Mouse (Mus musculus): ENCODE results near the gene Pomt1.

The Pomt1 gene

DNA sequence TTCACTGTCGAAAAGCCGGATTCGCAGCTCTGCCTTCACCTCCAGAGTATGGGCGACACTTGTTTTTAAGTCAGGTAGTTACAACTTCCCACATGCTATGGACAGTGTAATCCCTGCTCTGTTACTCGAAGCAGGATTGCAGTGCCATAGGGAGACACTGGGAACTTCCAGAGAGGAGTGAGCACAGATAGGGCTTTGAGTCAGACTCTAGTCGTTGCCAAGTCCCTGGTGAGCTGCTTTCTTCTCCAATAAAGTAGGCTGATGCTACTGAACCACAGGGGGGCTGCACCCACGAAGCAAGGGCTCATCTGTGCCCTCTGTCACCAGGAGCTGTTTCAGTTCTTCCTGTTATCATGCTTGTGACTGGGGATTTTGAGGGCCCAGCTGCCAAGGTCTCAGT, 14.8 kb upstream of the Pomt1 start:
- no peak for DNase-seq (ENCODE audit: low spot score)

DNA sequence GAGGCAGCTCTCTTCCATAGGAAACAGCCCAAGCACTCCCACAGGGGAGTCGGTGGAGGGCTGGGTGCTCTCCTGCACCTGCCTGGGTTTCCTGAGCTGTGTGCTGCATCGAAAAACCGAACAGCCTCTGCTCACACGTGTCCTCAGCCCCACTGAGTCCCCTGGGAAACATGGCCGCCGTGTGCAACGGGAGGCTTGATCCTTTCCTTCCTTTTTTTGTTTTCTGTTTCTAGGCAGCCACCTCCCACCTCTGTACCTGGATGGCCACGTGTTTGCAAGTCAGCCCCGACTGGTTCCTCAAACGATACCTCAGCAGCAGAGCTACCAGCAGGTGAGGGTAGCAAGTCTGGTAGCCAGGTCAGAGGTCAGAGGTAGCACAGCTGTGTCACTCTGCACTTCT, 14.3 kb upstream of the Pomt1 start:
- DNase-seq (ENCODE audit: low spot score): no peak

DNA sequence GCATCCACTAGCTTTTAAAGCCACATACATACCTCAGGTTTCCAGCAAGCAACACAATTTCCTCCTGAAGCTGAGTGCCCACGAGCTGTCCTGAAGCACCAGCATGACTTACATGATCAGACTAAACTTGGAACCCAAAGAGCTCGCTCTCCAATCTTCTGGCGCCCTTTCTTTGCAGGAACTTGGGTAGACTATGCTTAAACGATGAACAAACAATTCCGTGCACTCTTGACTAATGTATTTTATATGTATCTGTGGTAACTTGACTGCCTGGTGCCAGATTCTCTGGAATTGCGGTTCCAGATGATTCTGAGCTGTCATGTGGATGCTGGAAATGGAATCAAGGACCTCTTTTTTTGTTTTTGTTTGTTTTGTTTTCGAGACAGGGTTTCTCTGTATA, 957 bp upstream of the Pomt1 start:
- DNase-seq (ENCODE audit: low spot score): no peak

DNA sequence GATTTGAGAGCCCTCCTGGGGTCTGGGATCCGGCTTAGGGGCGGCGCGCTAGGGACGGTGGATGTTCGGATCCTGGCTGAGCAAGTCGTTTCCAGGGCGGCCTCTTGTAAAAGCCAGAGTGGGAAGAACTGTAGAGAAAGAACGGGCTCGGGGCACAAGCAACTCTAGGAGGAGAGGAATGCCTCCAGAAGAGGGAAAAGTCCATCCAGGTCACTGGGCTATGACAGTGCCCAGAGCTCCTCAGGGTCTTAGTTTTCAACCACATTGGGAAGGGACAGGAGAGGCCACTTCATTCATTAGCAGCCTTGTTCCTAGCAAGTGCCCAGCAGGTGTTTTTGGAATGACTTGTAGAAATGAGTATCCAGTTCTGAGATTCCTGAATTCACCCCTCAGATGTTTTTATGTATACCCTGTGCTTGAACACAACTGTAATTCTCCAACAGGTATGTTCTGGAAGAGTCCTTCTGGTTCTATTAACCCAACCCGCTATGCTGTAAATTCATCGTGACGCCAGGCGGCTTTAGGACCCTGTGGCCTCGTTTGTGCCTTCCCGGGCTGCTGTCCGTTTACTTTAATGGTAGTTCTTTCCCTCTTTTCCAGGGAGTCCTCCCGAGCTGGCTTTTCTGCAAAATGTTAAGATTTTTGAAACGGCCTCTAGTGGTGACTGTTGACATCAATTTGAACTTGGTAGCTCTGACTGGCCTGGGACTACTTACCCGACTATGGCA, 534 bp downstream of the Pomt1 start:
- DNase-seq (ENCODE audit: low spot score): peak; percentile 20

- no peak for DNase-seq (ENCODE audit: low spot score)
These were observed 1.2 kb downstream of the Pomt1 start for GRCm38 (mm10) chr2:32237571-32237970.

DNA sequence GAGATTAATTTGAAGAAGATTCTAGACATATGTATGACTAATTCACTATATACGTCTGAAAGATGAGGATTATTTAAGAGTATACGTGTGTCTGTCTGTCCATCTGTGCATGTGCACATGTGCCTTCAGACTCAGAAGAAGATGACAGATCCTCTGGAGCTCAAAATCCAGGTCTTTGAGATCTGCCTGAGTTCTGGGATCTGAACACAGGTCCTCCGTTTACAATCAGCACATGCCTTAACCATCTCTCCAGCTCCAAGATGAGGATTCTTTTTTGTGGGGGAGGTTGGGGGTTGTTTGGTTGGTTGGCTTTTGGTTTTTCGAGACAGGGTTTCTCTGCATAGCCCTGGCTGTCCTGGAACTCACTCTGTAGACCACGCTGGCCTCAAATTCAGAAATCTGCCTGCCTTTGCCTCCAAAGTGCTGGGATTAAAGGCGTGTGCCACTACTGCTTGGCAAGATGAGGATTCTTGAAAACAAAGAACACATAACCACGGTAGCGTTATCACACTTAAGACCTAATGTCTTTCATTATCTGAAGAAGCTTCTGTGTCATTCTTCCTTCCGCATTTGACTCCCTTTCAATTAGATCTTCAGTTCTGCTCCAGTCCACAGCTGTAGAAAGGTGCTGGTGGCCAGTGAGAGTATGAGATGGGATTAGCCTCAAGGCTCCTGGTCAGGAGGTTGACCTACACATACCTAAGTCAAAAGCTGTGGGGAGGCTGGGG, 2.5 kb downstream of the Pomt1 start:
- no peak for DNase-seq (ENCODE audit: low spot score)

GRCm38 (mm10) chr2:32240591-32240990, 4.2 kb downstream of the Pomt1 start:
- no peak for DNase-seq (ENCODE audit: low spot score)

DNA sequence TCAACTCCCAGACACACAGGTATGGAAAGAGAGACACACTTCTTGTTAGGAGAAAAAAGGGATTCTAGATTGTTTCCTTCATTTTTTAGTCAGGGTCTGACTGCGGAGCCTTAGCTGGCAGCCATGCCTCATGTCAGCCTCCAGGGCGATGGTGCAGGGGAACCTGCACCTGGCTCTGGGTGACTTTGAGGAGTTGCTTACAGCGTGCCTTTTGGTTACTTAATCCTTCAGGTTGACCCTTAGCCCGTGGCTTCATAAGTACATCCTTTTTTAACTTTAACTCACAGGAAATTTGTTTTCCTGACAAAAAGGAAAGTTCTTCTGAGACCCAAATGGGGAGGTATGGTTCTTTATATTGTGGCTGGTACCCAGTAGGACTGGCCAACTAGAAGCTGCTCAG, 6.6 kb downstream of the Pomt1 start:
- no peak for DNase-seq (ENCODE audit: low spot score)

GRCm38 (mm10) chr2:32246741-32247140, 10.4 kb downstream of the Pomt1 start:
- no peak for DNase-seq (ENCODE audit: low spot score)

GRCm38 (mm10) chr2:32248377-32249361, 12.3 kb downstream of the Pomt1 start:
- DNase-seq (ENCODE audit: low spot score): no peak

- no peak for DNase-seq (ENCODE audit: low spot score)
These were observed 15.6 kb downstream of the Pomt1 start for GRCm38 (mm10) chr2:32251791-32252527.

DNA sequence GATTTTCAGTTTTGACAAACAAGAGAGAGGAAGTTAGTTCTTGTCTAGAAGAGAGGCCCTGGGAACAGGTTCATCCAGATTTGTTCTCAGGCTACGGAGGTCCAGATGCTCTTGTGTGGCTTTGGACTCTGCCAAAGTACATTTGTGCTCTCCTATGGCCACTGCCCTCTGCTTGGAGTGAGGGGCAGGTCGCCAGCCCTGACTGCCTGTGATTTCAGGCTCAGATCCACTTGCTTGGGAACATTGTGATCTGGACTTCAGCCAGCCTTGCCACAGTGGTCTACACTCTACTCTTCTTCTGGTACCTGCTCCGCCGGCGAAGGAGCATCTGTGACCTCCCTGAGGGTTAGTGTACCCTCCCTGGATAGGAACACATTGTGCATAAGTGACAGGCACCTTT, 16.3 kb downstream of the Pomt1 start:
- DNase-seq (ENCODE audit: low spot score): no peak

- no peak for DNase-seq (ENCODE audit: low spot score)
These were observed 17.0 kb downstream of the Pomt1 start for GRCm38 (mm10) chr2:32253352-32253751.

GRCm38 (mm10) chr2:32254563-32254962, 18.2 kb downstream of the Pomt1 start:
- no peak for DNase-seq (ENCODE audit: low spot score)

DNA sequence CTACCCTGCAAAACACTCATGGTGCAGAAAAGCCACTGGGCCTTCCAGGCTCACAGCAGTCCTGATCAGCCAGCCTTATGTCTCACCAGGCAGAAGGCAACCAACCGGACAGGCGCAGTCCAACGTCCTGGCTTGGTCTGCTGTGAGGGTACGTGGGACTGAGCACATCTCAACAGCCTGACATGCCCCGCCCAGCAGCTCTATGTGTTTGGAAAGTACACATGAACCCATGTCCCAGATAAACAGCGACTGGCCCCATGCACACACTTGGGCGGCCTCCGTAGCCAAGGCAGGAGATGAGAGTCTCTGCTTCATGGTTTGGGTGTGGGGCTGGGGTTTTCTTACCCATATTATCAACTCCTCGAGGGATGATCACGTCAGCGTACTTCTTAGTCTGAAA, 19.9 kb downstream of the Pomt1 start:
- no peak for DNase-seq (ENCODE audit: low spot score)

DNA sequence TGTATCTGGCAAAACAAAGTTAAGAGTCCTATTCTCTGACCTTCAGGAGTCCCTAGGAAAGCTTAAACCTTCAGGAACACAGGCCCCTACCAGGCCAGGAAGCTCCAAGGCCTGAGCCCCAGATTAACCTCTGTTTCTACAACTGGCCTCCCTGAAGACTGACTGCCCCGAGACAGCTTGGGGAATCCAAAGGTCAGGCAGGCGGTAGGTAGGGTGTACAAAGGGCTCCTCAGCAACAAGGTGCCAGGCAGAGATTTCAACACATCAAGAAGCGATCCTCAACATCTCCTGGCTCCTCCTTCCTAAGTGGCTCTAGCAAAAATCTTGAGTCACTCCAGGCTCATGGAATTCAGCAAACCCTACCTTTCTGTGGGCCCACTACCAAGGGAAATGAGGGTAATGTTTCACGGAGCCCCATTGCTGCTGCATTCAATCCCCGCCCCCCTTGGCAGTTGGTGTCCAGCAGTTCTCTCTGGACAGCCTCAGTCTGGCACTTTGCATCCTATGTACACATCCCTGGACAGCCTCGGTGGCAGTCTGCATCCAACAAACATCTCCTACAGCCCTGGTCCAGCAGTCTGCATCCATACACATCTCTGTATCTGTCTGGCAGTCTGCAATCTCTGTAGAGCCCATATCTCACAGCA, 22.6 kb downstream of the Pomt1 start:
- no peak for DNase-seq (ENCODE audit: low spot score)

DNA sequence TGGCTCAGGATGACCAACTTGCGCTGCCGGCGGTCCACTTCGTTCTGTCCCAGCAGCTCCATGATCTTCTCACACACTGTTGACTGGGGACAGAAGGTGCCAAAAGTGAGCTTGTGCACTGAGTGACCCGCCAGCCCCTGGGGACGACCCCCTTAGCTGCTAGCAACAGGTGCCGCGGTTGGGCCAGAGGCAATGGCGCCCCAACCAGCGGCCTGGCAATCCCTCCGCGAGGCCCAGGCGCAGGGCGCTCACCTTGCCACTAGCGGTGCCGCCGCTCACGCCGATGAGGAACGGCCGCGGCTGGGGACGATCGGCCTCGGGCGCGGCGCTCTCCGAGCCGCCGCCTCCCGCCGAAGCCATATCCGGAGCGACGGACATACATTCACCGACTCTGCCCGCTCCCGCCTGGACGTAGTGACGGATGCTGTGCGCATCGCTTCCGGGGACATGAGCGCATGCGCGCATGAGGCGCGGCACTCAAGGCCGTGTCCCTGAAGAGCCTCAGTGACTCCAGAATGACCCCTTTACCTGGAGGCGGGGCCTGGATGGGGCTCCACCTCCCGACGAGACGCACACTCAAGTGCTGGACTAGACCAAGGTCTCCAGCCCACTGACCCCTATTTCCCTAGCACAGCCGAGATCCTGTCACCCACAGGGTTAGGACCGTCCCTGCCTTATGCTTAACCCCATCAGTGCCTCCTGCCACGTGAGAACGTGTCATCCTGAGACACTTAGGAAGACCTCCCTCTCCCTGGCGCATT, 23.4 kb downstream of the Pomt1 start, which contains the start of gene Uck1:
Uck1 (minus strand) TSS at position 503 of the 761 bp plus-strand sequence.
- DNase-seq (ENCODE audit: low spot score): peak; percentile 73

DNA sequence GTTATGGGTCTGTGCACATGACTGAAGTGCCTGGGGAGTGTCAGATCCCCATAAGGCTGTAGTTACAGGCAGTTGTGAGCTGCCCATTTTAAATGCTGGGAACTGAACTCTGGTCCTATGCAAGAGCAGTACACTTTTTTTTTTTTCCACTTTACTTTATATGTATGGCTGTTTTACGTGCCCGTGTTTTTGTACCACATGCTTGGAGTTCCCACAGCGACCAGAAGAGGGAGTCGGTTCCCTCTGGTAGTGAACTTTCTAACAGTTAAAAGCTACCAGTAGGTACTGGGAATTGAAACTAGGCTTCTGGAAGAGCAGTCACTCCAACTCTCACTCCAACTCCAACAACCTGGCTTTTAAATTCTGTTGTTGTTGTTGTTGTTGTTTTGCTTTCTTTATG, 24.2 kb downstream of the Pomt1 start:
- no peak for DNase-seq (ENCODE audit: low spot score)

DNA sequence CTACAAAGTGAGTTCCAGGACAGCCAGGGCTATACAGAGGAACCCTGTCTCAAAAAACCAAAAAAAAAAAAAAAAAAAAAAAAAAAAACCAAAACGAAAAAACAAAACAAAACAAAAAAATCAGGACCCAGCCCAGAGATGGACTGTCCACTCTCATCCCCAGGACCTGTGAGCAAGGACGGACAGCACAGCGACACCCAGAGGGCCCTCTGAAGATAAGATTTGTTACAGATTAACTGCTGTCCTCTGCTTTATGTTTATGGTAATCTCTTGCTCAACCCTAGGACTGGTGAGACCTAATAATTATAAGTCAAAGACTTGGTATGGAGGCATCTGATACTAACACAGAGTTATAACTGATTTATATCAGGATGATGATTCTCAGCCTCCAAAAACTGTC, 39.4 kb downstream of the Pomt1 start:
- DNase-seq (ENCODE audit: low spot score): no peak

GRCm38 (mm10) chr2:32282289-32282688, 45.9 kb downstream of the Pomt1 start:
- no peak for DNase-seq (ENCODE audit: low spot score)
